Mouse (Mus musculus): ENCODE data around the gene Map2k3.

GRCm38 (mm10) chr11:60966974-60967373 is 35.1 kb downstream of the Map2k3 start:
- TF ChIP-seq POLR2A (IDR thresholded peaks at IDR 0.05; ENCODE audit: low read depth, low read length): no peak
- no peak for TF ChIP-seq CTCF (conservative IDR thresholded peaks at IDR 0.05; ENCODE audit: insufficient read depth, insufficient read length, low read depth, low read length)

Data from kidney, adult 2 months (tissue).